Mouse (Mus musculus): Measurements from ENCODE around the gene Invs.
A peak's percentile ranks its signal among the peaks of the same experiment; 100 is the strongest.
"Not testable (repeated sequence)": the region's sequence is repeated elsewhere in the genome, so short reads cannot be mapped to it uniquely, and the experiment has no call there.

Invs gene

GRCm38 (mm10) chr4:48332453-48333051 is 53.0 kb downstream of the Invs start:
- DNase-seq, result no peak

GRCm38 (mm10) chr4:48334927-48335763 is 55.6 kb downstream of the Invs start:
- no peak for DNase-seq

GRCm38 (mm10) chr4:48342705-48343104 is 63.1 kb downstream of the Invs start:
- DNase-seq, result no peak

GRCm38 (mm10) chr4:48362367-48362766 is 82.8 kb downstream of the Invs start:
- no peak for DNase-seq

GRCm38 (mm10) chr4:48371037-48371436 is 91.5 kb downstream of the Invs start:
- DNase-seq, result no peak

GRCm38 (mm10) chr4:48380940-48381339 is 101.4 kb downstream of the Invs start:
- DNase-seq, result peak; percentile 87

- DNase-seq, result no peak
Measured at GRCm38 (mm10) chr4:48382506-48382905, 102.9 kb downstream of the Invs start.

- DNase-seq, result no peak
Measured at GRCm38 (mm10) chr4:48396949-48397348, 117.4 kb downstream of the Invs start.

GRCm38 (mm10) chr4:48403066-48403640 is 123.6 kb downstream of the Invs start:
- no peak for DNase-seq

GRCm38 (mm10) chr4:48405724-48406491 is 126.3 kb downstream of the Invs start:
- DNase-seq, result not testable (repeated sequence)

GRCm38 (mm10) chr4:48407350-48408039 is 127.9 kb downstream of the Invs start:
- DNase-seq, result peak; percentile 76

- no peak for DNase-seq
Measured at GRCm38 (mm10) chr4:48413473-48413872, 133.9 kb downstream of the Invs start.

GRCm38 (mm10) chr4:48415838-48416335 is 136.3 kb downstream of the Invs start:
- DNase-seq, result no peak

- DNase-seq, result no peak
Measured at GRCm38 (mm10) chr4:48418831-48419468, 139.4 kb downstream of the Invs start.

- DNase-seq, result no peak
Measured at GRCm38 (mm10) chr4:48422633-48423032, 143.1 kb downstream of the Invs start.

GRCm38 (mm10) chr4:48423738-48424137 is 144.2 kb downstream of the Invs start:
- no peak for DNase-seq

- DNase-seq, result no peak
Measured at GRCm38 (mm10) chr4:48427413-48427812, 147.9 kb downstream of the Invs start.

GRCm38 (mm10) chr4:48428054-48428453 is 148.5 kb downstream of the Invs start:
- DNase-seq, result no peak

- no peak for DNase-seq
Measured at GRCm38 (mm10) chr4:48454106-48454773, 174.7 kb downstream of the Invs start.

GRCm38 (mm10) chr4:48458436-48458835 is 178.9 kb downstream of the Invs start:
- DNase-seq, result no peak

- DNase-seq, result no peak
Measured at GRCm38 (mm10) chr4:48461060-48461459, 181.5 kb downstream of the Invs start.

Measured in right cerebral cortex, postnatal 4 days (tissue).